Mouse (Mus musculus): Measurements from ENCODE around the gene Slc16a6.
A peak's percentile ranks its signal among the peaks of the same experiment; 100 is the strongest.
"Not testable (repeated sequence)": the region's sequence is repeated elsewhere in the genome, so short reads cannot be mapped to it uniquely, and the experiment has no call there.

Gene Slc16a6

DNA sequence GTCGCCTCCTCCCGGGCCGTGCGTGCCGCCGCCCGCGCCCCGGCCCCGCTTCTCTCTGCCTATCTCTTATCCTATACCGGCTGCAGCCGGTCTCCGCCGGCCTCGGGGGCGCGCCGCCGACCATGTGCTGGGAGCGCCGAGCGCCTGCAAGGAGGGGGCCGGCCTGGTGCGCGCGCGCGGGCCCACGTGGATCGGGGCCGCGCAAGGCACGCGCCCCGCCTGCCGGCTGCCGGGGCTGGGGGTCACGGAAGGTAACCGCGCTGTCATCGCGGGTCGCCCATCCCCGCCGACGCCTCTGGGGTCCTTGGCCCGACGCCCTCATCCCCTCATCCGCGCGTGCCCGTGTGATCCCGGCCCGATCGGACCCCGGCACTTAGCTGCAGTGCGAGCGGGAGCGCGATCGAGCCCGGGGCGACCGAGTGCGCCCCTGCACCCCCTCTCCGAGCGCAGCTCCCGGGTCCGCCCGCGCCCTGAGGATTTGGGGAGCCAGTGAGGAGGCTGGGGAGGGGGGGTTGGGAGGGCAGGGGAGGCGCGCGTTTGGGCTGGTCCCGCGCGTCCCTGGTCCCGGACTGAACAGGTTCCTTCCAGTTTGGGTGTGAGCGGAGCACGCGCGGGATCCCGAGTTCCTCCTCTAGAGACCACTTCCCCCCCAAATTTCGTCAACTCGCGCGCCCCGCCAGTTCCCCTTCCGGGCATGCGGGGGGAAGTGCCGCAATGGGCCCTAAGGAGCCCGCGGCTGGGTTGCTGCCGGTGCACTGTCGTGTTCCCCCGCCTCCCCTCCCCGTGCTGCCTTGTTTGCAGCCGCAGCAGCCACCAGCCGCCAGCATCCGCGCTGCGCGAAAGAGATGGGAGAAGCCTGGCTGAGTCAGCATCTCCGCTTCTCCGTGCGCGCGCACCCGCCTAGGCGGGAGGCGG, at the start of gene Slc16a6, which contains the start of gene Arsg:
Slc16a6 (minus strand) TSS at position 428 of the 915 bp plus-strand sequence.
Arsg (plus strand) TSS at position 204 of the 915 bp plus-strand sequence.
- DNase-seq (ENCODE audit: extremely low spot score, low spot score), result peak; percentile 94

DNA sequence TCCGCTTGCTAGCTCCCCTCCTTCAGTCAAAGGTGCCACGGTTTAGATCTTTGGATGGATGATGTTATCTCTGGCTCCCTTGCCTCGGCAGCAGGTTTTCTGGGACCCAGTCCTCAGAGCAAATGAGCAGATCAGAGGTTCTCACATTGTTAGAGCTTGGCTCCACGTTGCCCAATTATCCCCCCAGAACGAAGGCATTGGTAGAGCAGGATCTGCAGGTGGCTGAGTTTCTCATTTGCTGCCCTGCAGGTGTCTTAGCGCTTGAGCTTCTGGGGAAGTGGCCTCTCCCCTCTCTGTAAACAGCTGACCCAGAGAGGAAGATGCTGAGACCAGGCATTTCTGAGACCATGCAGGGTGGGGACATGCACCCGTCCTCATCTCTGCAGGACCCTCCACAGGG, 47.6 kb upstream of the Slc16a6 start:
- no peak for DNase-seq (ENCODE audit: extremely low spot score, low spot score)

DNA sequence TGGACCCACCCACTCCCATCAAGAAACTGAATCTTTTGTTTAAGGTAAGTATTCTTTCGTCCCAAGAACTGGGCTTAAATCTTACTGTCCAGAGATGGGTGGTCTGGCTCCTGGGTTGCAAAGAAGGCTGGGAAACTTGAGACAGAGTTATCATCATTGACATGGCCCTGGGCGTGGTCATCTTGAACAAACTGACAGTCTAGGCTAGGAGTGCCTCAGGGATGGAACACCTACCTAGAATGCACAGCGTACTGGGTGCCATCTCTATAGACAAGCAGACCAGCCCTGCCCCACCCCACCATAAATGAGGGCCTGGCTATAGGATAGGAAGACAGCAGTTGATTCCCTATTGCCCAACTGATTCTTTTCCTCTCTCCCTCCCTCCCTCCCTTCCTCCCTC, 44.4 kb upstream of the Slc16a6 start:
- no peak for DNase-seq (ENCODE audit: extremely low spot score, low spot score)

DNA sequence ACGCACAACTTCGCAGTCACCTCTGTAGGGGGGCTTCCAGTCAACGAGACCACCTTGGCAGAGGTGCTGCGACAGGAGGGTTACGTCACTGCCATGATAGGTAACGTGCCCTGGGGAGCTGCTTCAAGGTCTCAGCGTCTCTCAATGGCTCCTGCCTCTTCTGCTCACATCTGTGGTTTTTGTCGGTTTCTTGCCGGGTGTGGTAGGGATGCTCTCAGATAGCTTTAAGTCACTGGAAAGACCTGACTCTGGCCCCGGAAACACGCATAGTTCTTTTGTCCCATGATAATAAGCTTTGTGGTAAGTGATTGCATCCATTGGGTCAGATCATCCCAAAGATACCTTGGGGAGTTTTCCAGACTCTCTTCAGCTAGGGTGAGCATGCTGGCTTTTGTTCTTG, 43.9 kb upstream of the Slc16a6 start:
- no peak for DNase-seq (ENCODE audit: extremely low spot score, low spot score)

DNA sequence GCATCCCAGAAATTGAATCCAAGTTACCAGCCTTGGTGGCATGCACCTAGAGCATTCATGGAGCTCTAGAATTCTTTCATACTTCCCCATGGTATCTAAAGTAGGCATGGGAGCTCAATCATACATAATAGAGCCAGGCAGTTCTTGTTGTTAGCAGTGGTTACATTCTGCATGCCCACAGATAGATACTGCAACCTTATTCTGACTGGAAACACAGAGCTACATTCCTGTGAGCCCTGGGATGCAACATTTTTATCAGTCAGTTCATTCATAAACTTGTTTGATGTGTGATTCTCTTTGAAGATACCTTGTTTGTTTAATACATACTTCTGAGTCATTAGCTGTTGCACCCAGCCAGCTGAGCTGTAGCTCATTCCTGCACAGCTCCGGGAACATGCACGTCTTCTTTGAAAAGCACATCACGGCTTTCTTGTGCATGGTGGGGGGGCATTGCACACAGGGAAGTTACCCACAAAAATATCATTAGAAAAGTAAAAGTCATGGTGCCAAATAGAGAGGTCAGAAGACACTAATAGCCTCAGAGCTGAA, 40.7 kb upstream of the Slc16a6 start:
- no peak for DNase-seq (ENCODE audit: extremely low spot score, low spot score)

DNA sequence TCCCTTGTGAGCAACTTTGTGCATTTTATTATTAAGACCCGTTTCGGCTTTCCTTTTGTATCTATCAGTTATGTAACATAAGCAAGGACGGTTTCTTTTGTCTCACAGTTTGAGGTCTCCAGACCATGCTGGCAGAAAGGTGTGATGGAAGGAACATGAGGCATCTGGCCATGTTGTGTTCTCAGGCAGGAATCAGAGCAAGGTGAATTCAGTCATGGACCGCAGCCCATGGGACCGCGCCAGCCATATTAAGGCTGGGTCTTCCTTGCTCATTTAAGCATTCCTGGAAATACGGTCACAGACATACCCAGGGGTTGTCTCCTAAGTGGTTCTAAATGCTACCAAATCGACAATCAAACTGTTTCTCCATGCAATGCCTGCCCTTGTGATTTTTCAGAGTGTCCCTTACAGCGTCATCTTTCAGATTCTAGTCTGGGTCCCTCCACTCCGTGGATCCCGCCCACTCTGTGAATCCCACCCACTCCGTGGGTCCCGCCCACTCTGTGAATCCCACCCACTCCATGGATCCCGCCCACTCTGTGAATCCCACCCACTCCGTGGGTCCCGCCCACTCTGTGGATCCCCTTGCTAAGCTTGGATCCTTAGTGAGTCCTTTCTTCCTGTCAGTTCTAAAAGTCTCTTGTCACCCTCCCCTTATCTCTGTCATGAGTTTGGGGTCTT, 39.7 kb upstream of the Slc16a6 start:
- DNase-seq (ENCODE audit: extremely low spot score, low spot score), result no peak

DNA sequence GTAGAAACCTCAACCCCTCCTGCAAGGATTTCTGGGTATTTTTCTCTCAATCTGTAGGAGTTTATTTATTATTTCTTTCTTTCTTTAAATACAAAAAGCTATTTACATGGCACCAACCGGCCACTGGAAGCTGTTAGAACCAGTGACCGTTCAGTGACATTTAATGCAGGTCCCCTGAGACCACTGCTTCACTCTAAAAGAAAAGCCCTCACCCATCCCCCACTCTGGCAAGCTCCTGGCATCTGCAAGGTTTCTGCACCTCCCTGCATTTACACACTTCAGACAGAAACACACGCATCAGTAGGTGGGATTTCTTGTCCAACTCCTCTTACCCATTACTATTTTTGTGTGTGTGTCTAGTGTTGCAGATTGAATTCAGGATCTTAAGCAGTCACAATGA, 33.7 kb upstream of the Slc16a6 start:
- no peak for DNase-seq (ENCODE audit: extremely low spot score, low spot score)

DNA sequence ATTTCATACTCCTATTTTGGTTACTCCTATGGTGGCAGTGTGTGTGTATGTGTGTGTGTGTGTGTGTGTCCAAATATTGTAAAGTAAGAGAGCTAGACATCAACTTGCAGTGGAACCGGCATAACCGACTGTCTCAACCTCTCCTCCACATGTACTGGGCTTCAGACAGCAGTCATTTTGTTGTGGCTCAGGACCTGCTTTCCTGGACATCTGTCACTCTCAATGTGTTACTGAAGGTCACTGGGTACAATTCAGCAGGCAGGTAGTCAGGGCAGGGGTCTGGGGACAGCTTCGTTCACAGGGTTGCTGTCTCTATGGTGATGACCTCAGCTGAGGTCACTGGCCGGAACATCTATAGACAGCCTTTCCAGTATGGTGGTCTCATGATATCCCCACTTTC, 32.4 kb upstream of the Slc16a6 start:
- no peak for DNase-seq (ENCODE audit: extremely low spot score, low spot score)

DNA sequence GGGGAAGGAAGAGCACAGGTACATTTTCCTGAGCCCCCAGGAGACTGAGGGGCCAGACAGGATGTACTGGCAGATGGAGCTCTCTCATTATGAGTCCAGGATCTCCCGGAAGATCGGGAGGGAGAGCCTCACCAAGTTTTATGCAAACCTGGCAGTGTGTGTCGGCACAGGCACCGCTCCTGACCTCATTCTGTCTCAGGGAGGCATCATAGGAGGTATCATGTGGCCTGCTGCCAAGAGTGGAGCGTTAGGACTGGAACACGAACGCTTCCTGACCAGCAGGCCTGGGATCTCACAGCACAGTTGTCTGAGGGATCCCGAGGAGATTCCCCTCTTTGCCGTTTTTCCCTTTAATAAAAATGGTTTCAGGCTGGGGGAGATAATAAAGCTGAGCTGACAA, 31.6 kb upstream of the Slc16a6 start:
- no peak for DNase-seq (ENCODE audit: extremely low spot score, low spot score)

DNA sequence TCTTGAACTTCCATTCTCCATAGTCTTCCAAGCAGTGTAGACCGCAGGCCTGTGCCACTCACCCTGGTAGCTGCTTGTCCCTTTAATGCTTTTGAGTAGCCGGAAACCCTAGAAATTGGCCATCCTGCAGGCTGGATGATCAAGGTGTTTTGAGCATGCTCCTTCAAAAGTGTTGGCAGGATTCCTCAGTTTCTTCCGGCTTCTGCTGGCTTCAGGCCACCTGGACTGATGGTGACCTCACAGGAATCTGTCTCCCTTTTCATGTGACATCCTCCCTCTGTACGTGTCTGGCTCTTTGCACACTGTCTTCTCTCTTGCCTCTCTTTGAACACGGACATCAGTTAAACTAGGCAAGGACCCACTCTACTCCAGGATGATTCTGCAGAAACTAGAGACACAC, 26.8 kb upstream of the Slc16a6 start:
- DNase-seq (ENCODE audit: extremely low spot score, low spot score), result no peak

GRCm38 (mm10) chr11:109497990-109498389, 24.6 kb upstream of the Slc16a6 start:
- no peak for DNase-seq (ENCODE audit: extremely low spot score, low spot score)

DNA sequence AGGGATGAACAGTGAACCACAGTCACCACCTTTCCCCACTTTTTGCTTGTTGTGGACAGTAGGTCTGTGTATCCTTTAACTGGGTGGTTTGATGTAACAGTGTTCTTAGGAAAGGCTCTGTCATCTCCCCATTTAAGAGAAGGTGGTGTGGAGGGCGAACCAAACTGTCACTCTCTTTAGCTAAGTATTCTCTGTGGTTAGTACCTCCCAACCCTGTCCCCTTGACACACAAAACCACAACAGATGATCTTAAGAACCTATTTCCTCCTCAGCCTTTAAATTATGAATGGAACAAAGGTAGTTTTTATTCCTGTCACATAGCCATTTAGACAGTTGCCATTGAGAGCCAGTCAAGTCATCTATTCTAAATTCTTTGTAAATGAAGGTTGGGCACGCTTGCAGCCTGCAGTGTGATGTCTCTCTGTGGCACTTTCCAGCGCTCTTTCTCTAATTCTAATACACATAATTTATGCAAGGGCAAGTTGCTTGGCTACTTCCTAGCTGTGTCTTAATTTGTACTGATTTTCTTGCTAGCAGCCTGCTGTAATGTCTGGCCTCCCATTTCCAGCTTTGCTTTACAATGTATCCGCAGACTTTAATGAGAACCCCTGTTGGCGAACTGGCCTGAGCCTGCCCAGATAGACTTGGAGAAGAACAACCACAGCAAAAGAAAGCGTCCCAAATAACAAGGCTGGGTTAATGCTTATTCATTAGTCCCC, 23.8 kb upstream of the Slc16a6 start:
- no peak for DNase-seq (ENCODE audit: extremely low spot score, low spot score)

DNA sequence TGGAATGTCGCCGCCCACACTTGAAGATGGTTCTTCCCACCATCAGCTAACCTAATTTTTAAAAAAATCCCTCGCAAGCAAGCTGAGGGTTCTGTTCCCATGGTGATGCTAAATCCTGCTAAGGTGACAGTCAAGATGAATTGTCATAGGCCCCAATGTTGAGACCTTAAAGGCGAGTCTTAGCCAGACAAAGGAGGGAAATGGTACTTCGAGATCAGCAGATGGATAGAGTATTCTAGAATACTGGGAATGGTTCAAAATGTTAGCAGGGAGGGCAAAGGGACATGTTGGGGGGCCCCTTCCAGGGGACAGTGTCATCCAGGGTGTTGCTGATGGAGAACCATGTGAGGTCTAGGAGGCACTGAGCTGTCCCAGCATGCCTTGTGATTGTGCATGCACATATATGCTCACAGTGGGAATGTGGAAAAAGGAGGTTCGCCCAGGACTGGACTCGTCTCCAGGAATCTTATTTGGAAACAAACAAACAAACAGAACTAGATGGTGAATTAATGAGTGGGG, 23.1 kb upstream of the Slc16a6 start:
- DNase-seq (ENCODE audit: extremely low spot score, low spot score), result no peak

DNA sequence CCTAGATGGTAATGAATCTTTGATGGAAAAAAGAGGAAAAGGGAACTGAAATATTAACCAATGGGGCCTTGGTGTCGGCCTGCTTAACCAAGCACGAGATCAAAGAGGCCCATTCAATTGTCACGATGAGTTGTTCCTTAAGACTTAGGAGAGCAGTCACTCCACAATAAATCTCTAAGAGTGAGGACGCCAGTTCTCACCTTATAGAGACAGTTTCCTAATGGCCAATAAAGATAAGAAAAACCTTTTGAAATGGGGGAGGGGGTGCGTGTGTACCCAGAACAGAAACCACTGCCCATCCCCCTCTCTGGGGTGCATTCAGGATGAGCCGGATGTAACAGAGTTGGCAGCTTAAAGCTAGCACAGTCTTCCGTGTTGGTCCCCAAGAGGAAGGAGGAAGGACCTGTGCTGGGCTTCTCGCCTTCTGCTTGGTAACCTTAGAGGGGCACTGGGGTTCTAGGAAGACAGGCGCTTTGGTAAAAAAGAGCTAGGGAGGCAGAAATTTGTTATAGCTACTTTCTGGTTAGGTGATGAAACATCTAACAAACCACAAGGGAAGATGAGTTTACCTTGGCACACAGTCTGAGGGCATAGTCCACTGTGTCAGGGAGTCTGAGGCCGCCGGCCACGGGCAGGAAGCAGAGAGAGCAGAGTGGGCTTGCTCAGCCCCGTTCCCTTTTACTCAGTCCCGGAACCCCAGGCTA, 22.5 kb upstream of the Slc16a6 start:
- DNase-seq (ENCODE audit: extremely low spot score, low spot score), result no peak

DNA sequence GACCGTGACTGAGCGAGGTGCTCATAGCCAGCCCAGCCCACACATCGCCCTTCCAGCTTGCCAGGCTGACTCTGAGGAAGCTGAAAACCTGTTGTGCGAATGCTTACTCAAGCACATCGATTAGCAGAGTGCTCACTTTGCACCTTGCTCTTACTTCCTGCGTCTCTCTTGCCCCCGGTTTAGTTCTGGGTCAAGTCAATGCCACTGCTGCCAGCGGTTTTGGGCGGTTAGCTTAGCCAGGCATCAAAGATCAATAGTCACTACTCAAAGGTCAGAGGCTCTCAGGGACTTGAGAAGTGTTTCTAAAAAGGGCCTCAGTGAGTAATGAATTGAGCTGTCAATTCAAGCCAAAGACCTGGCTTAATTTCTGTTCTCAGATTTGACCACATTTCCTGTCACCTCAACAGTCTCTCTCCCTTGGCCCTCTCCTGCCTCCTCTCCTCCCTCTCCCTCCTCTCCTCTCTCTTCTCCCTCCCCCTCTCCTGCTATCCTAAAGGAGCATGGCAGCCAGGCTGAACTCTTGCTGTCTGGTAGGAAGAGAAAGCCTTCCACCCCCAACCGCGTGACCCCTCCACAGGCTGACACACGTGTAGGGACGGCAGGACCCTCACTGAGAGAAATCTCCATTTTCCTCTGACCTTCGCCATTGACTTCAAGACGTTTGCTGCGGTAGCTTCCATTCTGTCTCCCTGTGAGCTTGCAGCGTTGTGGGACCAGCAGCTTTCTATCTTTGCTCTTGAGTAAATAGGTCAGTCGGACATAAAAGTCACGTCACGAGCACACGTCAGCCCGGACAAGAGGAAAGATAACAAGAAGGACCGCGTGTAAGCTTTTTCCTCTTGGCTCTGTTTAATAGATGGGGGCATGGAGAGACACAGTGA, 21.7 kb upstream of the Slc16a6 start:
- DNase-seq (ENCODE audit: extremely low spot score, low spot score), result no peak

- not testable (repeated sequence) for DNase-seq (ENCODE audit: extremely low spot score, low spot score)
Observed at GRCm38 (mm10) chr11:109492847-109493464, 19.6 kb upstream of the Slc16a6 start.

DNA sequence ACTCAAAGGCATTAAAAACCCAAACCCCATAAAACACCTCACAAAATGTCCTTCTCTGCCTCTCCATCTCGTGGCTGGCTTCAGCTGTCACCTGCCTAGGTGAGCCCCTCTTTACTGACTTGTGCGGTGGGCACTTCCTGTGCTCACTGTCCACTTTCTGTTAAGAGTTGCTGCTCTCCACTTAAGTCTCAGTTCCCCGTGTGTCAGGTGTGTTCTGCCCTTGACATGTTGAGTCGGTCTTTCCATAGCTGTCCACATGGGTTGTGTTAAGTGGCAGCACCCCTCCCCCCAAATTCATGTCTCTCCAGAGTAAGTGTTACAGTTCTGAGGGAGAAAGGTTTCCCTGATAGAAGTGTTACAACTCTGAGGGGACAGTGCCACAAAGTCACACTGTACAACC, 18.4 kb upstream of the Slc16a6 start:
- DNase-seq (ENCODE audit: extremely low spot score, low spot score), result no peak

- DNase-seq (ENCODE audit: extremely low spot score, low spot score), result no peak
Observed at GRCm38 (mm10) chr11:109489763-109490162, 16.4 kb upstream of the Slc16a6 start.

DNA sequence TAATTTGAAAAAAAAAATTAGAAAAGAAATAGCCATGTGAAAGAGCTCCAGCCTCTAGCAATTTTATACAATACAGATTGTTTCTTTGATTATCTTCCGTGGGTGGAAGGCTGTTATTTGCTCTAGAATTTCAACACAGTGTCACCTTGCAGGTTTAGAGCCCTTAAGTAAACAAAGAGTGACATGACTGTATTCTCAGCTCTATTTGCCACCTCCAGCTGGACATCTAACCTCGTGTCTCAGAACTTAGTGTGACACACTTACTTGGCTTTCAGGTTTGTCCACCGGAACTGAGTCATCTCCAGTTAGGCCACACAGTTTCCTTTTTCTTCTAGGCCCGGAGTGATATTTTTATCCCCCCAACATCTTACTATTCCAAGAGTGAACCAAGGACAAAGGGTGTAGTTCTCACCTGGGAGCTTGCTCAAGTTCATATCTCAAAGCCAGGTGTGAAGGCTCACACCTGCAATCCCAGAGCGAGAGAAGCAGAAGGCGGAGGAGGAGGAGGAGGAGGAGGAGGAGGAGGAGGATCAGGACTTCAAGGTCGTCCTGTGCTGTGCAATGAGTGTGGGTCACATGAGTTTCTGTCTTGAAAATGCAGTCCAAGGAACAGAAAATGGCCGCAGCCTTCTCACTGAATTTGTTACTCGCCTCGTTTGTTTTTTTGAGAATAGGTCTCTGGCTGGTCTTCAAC, 14.7 kb upstream of the Slc16a6 start:
- DNase-seq (ENCODE audit: extremely low spot score, low spot score), result no peak
